Mouse (Mus musculus) bone marrow, adult 2 months (tissue): ENCODE data around the gene Wwc2. TPM values are rescaled to one million over a fixed set of nuclear protein-coding genes. Genes with fewer than 3 reads are reported as not detected.

Experiments
- H3K27ac ChIP-seq: fragments of 200-500 bp; 2 replicates; pipeline ENCODE4 v1.5.1; 2012; ENCODE audit warnings: low read depth, mild to moderate bottlenecking, control low read depth, inconsistent platforms, low read length; ENCODE audit not compliant: control insufficient read depth, poor library complexity, insufficient read depth
- H3K4me1 ChIP-seq: fragments of 200-500 bp; 2 replicates; pipeline ENCODE4 v1.6.1; 2011; ENCODE audit warnings: low read length; ENCODE audit not compliant: control insufficient read depth, insufficient read depth
- H3K4me3 ChIP-seq: fragments of 200-500 bp; replicated peaks from 2 replicates; pipeline ENCODE3; 2011; ENCODE audit warnings: mild to moderate bottlenecking, low read depth, low read length, control low read depth; ENCODE audit not compliant: control insufficient read depth
- CTCF ChIP-seq: fragments of 200-500 bp; IDR thresholded peaks from 2 replicates; pipeline ENCODE4 v1.5.1; 2011; ENCODE audit warnings: low read length, control low read depth; ENCODE audit not compliant: control insufficient read depth, insufficient read depth
- POLR2A ChIP-seq: fragments of 200-500 bp; IDR thresholded peaks from 2 replicates; pipeline ENCODE4 v1.6.1; 2011; ENCODE audit warnings: low read depth, mild to moderate bottlenecking, control low read depth, low read length, borderline replicate concordance; ENCODE audit not compliant: control insufficient read depth
- WGBS: fragments of 180-500 bp; shearing (Covaris S2); methylation state at CpG from one replicate; pipeline ENCODE4 v1.1.7; 2018; 5-methylcytosine and 5-hydroxymethylcytosine counted together
- polyA plus RNA-seq: library from polyadenylated mRNA; stranded (reverse); fragments of >200 nt; gene quantifications from 2 replicates; pipeline ENCODE4 v1.2.4, GENCODE M21; 2011; ENCODE audit warnings: low replicate concordance; ENCODE audit not compliant: missing spikeins, insufficient read depth, insufficient read length

The Wwc2 gene
- polyA plus RNA-seq, 1 experiment = 2.3 TPM

DNA sequence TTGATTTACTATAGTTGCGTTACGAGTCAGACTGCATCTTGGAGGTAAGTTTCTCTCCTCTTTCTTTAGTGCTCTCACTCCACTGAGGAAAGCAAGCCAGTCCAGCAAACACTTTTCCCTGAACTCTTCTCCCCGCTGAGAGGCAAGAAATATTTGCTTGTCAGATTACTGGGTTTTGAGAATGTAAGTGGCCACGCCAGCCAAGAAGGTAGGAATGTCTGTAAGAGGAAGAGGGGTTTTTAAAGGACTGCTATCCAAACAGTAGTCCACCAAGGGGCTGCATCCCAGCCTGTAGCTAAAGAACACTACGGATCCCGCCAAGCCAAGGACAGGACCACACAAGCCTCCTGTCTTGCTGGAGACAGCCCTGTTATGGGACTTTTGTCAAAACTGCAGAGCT lies 65.8 kb downstream of the Wwc2 start:
- TF ChIP-seq CTCF (no peak), POLR2A (no peak)
- no peak overlapping the region for H3K27ac ChIP-seq
- no peaks in the 10 kb centered on the region for H3K4me1 ChIP-seq
- 85% methylated on average over 6 of the region's 6 CpGs for WGBS
- no peak overlapping the region for H3K4me3 ChIP-seq

DNA sequence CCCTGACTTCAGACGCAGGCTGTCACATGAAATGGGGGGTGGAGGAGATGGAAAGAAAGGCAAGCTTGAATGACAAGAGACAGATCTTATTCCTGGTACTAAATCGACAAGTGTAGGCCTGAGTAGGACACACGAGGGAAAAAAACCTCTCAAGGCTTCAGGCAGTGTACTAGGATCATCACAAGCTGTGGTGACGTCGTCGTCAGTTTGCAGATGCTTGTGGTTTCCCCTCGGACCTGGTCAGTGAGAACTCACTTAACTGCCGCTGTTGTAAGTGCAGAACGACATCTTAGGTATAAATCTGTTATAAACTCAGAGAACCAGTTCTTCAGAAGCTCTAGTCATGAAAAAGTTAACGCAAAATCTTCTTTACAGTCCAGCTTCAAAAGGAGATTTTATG lies 67.9 kb downstream of the Wwc2 start:
- no peaks in the 10 kb centered on the region; the same call in 1 of the 2 replicates for H3K4me1 ChIP-seq
- TF ChIP-seq POLR2A (no peak), CTCF (no peak)
- no peak overlapping the region for H3K27ac ChIP-seq
- WGBS = 20% methylated on average over 10 of the region's 10 CpGs
- H3K4me3 ChIP-seq = no peak overlapping the region

DNA sequence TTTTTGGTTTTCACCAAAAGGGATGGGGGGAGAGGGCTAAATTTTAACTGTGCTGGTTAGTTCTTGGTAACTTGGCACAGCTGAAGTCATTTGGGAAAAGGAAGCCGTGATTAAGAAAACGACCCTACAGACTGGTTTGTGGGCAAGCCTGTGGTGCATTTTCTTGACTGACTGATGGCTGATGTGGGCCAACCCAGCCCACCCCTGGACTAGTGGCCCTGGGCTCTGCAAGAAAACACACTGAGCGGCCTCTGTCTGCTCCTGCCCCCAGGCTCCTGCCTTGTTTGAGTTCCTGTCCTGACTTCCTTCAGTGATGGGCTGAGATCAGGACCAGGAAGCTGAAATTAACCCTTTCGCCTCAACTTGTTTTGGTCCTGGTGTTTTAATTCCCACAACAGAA lies 68.7 kb downstream of the Wwc2 start:
- whole genome bisulfite sequencing = 26% methylated on average over 4 of the region's 4 CpGs
- peaks cover 5% of the 10 kb centered on the region for H3K4me1 ChIP-seq
- no peak overlapping the region for H3K27ac ChIP-seq
- H3K4me3 ChIP-seq = no peak overlapping the region
- TF ChIP-seq POLR2A (no peak), CTCF (no peak)

DNA sequence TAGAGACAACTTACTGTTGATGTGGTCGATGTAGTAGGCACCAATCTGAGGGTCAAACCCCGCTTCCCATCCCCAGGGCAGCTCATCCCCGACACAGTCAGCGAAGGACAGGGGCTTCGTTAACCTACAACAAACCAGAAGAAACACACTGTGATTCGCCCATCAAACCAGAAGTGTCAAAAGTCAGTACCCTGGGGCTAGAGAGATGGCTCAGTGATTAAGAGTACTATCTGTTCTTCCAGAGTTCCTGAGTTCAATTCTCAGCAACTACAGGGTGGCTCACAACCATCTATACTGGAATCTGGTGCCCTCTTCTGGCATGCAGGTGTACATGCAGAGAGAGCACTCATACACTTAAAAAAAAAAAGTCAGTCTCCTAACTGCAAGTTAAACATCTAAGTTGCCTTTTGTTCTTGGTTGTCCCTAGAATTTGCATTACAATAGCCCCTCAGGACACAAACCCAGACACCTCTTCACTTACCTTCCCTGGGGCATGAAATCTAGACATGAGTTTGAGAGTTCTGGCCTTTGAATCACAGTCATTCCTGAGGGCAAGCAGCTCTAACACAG lies 70.1 kb downstream of the Wwc2 start:
- no peak for TF ChIP-seq CTCF
- no peak for TF ChIP-seq POLR2A
- Histone ChIP-seq H3K4me3 (no peak overlapping the region), H3K27ac (no peak overlapping the region), H3K4me1 (peaks cover 7% of the 10 kb centered on the region)
- 85% methylated on average over 6 of the region's 6 CpGs for WGBS

DNA sequence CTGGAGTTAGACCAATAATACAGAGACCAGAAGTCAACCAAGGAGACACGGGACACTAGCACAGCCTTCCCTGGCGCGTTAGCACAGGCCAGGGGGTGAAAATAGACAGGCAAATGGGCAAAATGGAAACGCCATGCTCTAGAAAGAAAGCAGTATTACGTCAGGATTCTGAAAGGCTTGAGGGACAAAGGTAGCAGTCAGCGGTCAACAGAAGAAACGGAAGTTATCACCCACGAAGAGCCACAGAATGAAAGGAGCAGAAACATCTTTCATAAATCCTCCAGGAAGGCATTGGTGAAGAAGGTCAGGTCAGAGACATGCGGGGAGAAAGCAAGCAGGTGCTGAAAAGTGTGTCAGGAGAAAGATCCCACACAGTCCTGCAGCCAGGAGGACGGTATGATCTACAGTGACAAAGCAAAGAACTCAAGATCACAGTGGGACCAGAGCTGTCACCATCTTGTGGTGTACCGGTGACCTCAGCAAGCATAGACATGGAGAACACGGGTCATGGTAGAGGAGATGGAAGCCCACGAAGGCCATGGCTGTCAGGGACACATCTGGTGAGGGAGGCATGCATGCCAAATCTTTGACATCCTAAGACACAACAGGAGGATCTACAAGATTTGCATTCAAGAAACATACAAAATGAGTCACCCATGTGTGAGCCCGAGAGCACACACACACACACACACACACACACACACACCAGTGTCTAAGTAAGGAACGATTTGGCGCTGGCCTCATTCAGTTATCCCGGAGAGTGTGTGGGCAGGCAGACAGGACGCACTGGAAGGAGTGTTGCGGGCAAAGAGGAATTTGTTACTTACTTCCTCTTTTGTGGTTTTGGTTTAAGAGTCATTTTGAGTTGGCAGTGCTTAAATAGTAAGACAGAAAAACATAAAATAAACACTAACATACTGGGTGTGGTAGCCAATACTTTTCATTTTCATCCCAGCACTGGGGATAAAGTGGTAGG lies 73.4 kb downstream of the Wwc2 start:
- 21% methylated on average over 19 of the region's 19 CpGs for WGBS
- H3K4me3 ChIP-seq = peak overlapping the region; percentile 11
- no peak overlapping the region for H3K27ac ChIP-seq
- TF ChIP-seq POLR2A = no peak
- TF ChIP-seq CTCF = no peak
- peaks cover 7% of the 10 kb centered on the region for H3K4me1 ChIP-seq

DNA sequence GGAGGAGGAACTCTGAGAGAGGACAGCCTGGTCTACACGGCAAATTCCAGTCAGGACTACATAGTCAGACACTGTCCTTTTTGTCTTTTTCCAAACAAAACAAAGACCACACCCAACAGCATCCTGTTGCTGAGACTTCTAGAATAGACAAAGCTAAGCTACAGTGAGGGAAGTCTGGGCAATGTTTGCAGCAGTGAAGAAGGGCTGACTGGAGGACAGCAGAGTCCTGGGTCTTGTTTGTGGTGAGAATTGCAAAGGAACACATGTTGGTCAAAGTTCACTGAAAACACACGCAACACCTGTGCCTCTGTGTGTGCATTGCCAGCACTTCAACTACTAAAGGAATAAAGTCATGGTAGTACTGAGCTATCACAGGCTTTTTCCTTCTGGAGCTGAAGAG lies 75.2 kb downstream of the Wwc2 start:
- Histone ChIP-seq H3K4me1 (peaks cover 7% of the 10 kb centered on the region), H3K4me3 (no peak overlapping the region), H3K27ac (no peak overlapping the region)
- WGBS = 76% methylated on average over 2 of the region's 2 CpGs
- TF ChIP-seq CTCF (no peak), POLR2A (no peak)

DNA sequence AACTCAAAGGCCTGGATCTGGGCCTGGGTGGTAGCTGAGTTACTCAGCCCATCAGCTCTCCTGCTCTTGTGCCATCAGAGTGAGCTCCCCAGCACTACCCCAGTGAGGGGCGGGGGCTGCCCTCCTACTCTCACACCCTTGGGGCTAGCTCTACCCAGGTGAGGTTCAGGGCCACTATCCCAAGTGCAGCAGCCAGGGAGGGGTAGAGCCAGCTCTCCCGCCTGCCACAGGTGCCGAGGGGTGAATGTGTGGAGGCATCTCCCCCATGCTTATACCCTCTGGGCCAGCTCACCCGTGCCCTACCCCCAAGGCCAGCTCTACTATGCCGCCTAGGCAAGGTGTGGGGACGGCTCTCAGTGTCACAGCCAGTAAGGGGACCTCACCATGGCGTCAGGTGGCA lies 75.8 kb downstream of the Wwc2 start:
- WGBS = 85% methylated on average over 7 of the region's 7 CpGs
- Histone ChIP-seq H3K27ac (no peak overlapping the region), H3K4me1 (peaks cover 7% of the 10 kb centered on the region), H3K4me3 (no peak overlapping the region)
- TF ChIP-seq POLR2A = no peak
- no peak for TF ChIP-seq CTCF

DNA sequence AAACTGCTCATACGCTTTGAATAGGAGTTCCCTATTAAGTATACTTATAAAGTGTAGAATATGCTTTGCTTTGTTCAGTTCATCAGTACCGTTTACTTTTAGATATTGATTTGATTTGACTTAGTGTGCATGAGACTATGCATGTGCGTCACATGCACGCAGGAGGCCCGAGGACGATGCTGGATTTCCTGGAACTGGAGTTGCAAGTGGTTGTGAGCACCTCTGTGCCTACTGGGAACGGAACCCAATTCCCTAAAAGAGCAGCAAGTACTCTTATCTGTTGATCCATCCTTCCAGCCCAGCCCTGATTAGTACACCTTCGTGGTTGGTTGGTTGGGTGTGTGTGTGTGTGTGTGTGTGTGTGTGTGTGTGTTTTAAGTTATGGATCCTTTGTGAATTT lies 76.6 kb downstream of the Wwc2 start:
- 82% methylated on average over 8 of the region's 8 CpGs for WGBS
- H3K27ac ChIP-seq = no peak overlapping the region
- H3K4me3 ChIP-seq = no peak overlapping the region
- no peak for TF ChIP-seq CTCF
- TF ChIP-seq POLR2A = no peak
- peaks cover 7% of the 10 kb centered on the region for H3K4me1 ChIP-seq
